Mouse (Mus musculus) megakaryocyte, adult 5-6 weeks (primary cell): Measurements from ENCODE around the gene Elmo1. TPM values are rescaled to one million over a fixed set of nuclear protein-coding genes. Genes with fewer than 3 reads are reported as not detected.
"Not testable (repeated sequence)": the region's sequence is repeated elsewhere in the genome, so short reads cannot be mapped to it uniquely, and the experiment has no call there.

Experiments
- ATAC-seq: 2 replicates; pipeline ENCODE4 v1.8.0; 2016; ENCODE audit warnings: mild to moderate bottlenecking, inconsistent platforms; ENCODE audit not compliant: poor library complexity, severe bottlenecking
- total RNA-seq, 2 experiments: library from RNA; stranded (forward) in 1 of 2; stranded (reverse) in 1 of 2; fragments of 153-499, 151-499 nt in 1 of 2; fragments of 221-1000, 200-1000 nt in 1 of 2; gene quantifications; 2 replicates each; pipeline versions ENCODE4 v1.2.3 to v1.2.4; 2015 to 2017

Elmo1 gene
- total RNA-seq, 2 experiments from 2014 or later = 37.1 to 81.4 TPM

- no peak for ATAC-seq
These were observed 468.0 kb downstream of the Elmo1 start for GRCm38 (mm10) chr13:20558376-20558775.

- no peak for ATAC-seq
These were observed 474.0 kb downstream of the Elmo1 start for GRCm38 (mm10) chr13:20564414-20564813.

GRCm38 (mm10) chr13:20575186-20575585, 484.8 kb downstream of the Elmo1 start:
- ATAC-seq = no peak

DNA sequence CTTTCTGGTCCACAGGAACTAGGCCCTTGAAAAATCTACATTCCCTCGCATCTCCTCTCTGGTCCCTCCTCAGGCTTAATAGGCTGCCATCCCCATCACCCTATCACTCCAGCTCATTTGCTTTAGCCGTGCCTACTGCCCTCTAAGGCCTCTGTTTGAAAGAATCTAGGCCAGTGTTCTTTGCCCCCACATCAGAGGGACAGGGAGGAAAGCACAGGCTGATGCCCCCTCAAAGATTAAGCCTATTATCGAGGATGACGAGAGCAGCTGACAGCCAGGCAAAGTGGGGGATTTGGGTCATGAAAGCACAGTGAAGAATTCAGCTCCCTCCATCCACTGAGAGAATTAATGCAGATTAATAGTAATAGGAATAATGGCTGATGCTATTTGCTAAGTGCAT, 495.5 kb downstream of the Elmo1 start:
- no peak for ATAC-seq

GRCm38 (mm10) chr13:20586462-20586861, 496.1 kb downstream of the Elmo1 start:
- ATAC-seq = no peak

DNA sequence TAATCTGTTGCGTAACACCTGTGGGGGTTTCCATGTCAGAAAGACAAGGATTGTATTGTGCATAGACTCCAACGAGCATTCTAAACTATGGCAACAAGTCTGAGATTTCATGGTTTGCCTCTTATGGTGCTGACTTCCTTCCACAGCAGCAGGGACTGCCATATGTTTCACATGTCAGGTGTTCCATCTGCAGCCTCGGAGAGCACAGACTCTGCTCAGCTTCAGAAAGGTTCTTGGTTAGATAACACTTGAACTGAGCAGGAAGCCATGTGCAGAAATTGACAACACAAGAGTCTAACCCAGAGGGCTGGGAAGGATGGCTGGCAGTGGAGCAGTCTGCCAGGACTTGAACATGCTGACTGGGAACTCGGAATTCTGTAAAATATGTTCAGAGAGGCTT, 500.6 kb downstream of the Elmo1 start:
- ATAC-seq = no peak

GRCm38 (mm10) chr13:20597307-20597706, 506.9 kb downstream of the Elmo1 start:
- no peak for ATAC-seq

- no peak for ATAC-seq
These were observed 508.2 kb downstream of the Elmo1 start for GRCm38 (mm10) chr13:20598618-20599017.

DNA sequence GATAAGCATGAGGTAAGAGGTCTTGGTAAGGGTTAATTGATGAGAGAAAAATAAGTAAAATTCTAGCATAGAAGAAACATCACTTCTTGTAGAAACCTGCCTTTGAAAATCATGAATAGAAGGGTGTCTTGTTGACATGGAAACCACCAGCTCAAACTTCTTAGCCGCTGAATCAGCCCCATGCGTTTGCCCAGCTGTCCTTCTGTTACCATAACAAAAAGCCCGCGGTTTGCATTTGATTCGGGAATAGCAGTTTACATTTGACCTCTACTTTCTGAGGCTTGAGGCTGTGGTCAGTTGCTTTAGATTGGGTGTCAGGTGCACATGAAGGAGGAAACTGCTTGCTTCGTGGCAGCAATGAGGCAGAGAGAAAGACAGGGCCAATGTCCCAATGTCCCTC, 509.9 kb downstream of the Elmo1 start:
- no peak for ATAC-seq

GRCm38 (mm10) chr13:20601421-20601820, 511.0 kb downstream of the Elmo1 start:
- no peak for ATAC-seq

DNA sequence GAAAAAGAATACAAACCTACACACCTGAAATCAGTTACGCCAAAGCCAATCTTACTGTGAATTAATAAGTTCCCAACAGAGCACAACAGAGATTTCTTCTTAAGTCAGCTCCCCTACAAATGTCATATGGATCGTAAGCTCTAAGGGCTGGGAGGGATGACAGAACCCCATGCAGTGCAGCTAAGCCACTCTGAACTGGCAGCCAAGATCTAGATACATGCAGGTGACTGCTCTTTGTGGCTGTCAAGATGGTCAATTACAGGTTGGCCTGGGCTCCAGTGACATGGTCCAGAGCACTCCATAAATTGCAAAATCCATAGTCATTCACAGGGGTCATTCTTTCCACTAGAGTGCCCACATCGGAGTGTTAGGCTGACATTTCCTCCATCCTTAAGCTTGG, 516.5 kb downstream of the Elmo1 start:
- ATAC-seq = no peak

- no peak for ATAC-seq
These were observed 518.8 kb downstream of the Elmo1 start for GRCm38 (mm10) chr13:20609003-20609688.

DNA sequence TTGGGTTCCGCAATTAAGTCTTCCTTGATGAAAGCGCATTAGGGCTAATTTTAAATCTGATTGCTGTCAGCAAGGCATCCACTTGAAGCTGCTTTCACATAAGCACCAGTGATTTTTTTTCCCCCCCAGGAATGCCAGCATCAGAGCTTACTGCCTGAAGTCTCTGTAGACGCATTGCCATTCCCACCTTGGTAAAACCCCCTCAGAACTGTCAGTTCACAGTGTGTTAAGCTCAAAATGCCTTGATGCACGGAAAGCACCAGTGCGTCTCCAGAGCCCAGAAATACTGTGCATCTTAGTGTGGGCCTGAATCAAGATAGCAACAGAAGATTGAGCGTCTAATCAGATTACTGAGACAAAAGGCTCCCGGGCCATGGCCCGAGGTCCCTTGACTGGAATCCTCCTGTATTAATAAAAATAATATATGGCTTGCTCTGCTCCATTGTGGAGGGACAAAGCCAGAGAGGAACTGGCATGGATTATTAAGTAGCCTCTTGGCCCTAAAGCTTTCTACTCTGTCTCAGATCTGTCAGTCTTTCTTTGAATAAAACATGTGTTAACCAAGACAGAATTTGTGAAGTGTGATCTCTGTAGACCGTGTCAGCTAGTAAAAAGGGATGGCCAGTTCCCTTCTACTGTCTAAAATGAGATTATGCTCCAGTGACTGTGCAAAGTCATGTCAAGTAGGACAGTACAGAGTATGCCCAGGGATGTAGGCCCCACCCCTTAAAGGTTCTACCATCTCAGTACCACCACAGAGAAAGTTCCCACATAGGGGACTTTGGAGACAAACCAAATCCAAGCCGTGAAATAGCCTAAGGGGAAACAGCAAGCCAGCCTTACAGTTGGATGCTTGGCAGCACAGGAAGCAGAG, 525.4 kb downstream of the Elmo1 start:
- ATAC-seq = no peak

GRCm38 (mm10) chr13:20619946-20620345, 529.5 kb downstream of the Elmo1 start:
- ATAC-seq = no peak

DNA sequence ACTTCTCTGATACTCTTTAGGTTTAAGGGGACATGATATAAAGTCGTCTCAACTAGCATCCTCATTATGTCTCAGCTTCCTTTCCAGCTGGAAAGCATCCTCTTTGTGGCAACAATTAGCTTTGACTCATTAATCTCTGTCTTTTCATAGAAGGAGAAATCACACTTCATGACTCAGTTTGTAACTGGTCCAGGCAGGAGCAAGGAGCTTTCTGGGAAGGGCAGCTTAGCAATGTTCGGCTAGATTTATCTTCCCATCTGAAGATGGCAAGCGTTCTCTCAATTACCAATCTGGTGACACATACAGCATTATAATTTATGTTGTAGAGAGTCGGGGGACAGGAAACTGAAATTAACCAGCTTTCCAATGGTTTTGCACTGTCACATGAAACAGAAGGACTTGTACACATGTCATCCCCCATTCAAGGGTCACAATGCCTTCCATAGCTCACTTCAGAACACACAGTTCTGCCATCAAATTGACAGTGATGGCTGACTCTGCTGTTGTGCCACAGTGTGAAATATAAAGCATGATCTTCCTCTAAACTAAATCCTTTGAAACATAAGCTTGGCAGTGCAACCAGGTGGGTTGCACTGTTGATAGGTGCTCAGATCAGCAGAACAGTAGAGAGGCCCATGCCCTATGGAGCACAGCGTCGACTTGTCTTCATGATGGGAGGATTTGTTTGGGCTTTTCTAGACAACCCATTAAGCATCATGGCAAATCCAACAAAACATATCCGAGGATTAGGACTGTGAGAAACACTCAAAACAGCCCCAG, 532.9 kb downstream of the Elmo1 start:
- no peak for ATAC-seq

DNA sequence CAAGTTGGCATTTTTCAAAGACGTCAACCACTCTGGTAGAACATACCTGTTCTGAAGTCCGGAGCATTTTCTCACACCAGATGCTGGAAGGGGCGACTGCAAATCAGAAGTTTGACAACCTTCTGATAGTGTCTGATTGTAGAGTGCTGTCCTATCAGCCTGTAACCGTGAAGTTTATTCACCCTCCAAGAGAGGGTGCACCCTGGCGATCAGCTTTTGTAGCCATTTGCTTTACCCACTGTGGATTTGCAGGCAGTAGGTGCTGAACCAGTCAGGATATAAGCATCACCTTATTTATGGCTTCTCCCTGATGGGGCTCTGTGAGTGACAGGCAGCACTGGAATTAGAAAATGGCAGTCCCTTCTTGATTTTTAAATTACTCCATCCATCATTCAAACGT, 537.4 kb downstream of the Elmo1 start:
- ATAC-seq = no peak

- ATAC-seq = no peak
These were observed 542.1 kb downstream of the Elmo1 start for GRCm38 (mm10) chr13:20632477-20632876.

GRCm38 (mm10) chr13:20634679-20635078, 544.3 kb downstream of the Elmo1 start:
- not testable (repeated sequence) for ATAC-seq

DNA sequence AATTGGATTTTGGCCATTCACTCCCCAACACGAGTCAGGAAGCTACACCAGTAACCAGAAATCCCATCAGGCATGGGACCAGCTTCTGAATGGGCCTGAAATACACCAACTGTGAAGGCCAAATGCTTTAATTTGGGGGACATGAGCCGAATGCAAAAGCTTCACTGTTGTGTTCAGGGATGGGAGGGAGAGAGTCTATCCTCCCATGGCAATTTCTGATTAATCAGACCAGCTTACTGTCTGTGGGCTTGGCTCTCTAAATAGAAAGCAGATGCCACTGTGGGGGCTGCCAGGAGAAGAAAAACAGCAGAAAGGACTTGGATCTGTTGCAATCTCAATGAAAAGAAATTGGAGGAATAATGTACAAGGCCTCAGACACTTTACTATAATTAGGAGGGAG, 545.2 kb downstream of the Elmo1 start:
- no peak for ATAC-seq
